Mouse (Mus musculus) adrenal gland, postnatal 14 days (tissue): ENCODE results near the gene Exoc4. TPM values are rescaled to one million over a fixed set of nuclear protein-coding genes. Genes with fewer than 3 reads are reported as not detected.
A peak's percentile ranks its signal among the peaks of the same experiment; 100 is the strongest.

Experiments used
- DNase-seq: peaks from one replicate; pipeline ENCODE4 v3.0.0; 2021; ENCODE audit warnings: mixed read lengths
- total RNA-seq: library from RNA; stranded (reverse); gene quantifications from 2 replicates; pipeline ENCODE4 v1.2.3, GENCODE M21; 2021

Exoc4 gene
- total RNA-seq, 1 experiment from 2014 or later, result 40.2 TPM

GRCm38 (mm10) chr6:33468480-33468879, 219.6 kb downstream of the Exoc4 start:
- no peak for DNase-seq

GRCm38 (mm10) chr6:33476134-33476533, 227.2 kb downstream of the Exoc4 start:
- DNase-seq, result no peak

- no peak for DNase-seq
Measured at GRCm38 (mm10) chr6:33484568-33484967, 235.7 kb downstream of the Exoc4 start.

DNA sequence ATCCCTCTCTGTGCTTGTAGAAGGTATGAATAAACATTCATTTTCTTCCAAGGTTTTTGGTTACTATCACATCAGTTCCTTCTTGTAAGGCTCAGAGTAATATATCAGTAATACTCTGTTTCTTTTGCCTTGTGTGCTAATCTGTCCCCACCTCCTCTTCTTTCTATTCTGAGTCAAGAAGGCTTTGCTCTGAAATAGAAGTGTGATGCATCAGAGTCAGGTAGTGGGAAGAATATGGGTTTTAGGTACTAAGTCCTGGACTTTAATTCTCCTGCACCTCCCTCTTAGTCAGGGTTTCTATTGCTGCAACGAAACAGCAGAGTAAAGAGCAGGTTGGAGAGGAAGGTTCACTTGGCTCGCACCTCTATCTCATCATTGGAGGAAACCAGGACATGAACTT, 240.9 kb downstream of the Exoc4 start:
- no peak for DNase-seq

GRCm38 (mm10) chr6:33496141-33496855, 247.4 kb downstream of the Exoc4 start:
- no peak for DNase-seq

DNA sequence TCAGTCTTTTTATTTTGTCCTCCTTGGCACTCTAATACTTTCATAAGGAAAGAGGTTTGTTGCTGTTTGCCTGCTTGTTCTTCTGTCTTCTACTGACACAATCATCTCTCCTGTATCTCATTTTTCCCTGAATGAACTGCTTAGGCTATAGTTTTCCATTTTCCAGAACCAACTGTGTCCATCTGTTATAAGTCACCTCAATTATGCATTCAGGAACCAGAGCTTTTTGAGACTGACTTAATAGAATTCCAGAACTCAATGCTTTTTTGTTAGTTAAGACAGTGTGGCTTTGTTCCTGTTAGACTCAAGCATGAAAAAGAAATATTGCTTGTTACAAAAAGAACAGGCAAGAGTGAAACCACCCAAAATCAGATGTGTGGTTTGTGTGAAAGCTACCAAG, 248.5 kb downstream of the Exoc4 start:
- no peak for DNase-seq

- DNase-seq, result no peak
Measured at GRCm38 (mm10) chr6:33502388-33502787, 253.5 kb downstream of the Exoc4 start.

DNA sequence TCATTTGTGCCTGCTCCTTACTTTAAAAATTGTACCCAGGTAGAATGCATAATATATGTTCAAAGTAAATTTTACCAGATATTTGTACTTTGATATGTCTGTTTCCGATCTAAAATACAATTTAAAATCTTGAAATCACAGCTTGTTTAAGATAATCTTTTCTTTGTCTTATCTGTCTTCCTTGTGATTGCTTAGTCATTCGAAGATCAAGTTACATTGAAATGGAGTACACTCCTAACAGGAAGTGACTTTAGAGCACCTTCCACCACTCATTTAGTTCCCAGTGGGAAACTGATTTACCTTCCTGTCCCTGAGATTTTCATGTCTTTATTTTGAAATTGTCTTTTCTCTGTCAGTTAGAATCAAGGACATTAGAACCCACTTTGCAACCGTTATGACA, 254.5 kb downstream of the Exoc4 start:
- DNase-seq, result no peak

DNA sequence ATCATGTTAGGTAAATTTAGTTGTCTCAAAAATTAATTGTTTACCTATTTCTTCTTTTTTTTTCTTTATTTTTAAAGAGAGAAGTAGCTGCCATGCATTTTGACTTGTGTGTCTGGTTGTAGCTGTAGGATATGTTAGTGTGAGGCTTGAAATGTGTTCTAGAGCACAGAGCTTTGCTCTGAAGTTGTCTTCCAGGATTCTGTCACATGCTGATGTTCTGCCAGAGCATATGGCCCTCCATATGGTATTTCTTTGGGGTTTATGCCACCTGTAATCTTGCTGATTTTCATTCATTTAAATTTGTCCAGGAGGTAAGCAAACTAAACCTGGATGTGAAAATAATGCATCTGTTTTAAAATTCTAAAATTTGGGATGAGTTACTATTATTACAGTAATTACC, 258.2 kb downstream of the Exoc4 start:
- DNase-seq, result no peak

- no peak for DNase-seq
Measured at GRCm38 (mm10) chr6:33515391-33515790, 266.5 kb downstream of the Exoc4 start.

- no peak for DNase-seq
Measured at GRCm38 (mm10) chr6:33516798-33517197, 267.9 kb downstream of the Exoc4 start.

DNA sequence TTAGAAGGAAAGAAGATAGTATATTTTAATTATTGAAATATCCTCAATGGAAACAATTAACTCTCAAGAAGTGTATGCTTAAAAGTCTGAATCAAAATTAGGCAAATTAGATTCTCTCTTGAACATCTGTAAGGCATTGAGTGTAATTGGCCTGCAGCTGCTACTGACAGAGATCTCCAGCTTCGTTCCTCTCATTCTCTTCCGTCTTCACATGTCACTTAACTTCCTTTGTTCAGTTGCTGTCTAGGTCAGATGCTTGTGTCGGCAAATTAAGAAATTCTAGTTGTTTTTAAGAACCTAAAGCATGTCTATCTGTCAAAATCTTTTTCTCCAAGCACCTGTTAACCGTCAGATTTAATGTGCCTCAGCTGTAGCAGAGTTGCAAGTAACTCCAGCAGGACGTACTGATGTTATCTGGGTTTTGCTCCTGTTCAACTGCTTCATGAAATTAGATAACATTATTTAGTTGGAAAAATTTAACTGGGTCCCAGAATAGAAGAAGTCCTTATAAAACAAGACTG, 269.1 kb downstream of the Exoc4 start:
- no peak for DNase-seq

DNA sequence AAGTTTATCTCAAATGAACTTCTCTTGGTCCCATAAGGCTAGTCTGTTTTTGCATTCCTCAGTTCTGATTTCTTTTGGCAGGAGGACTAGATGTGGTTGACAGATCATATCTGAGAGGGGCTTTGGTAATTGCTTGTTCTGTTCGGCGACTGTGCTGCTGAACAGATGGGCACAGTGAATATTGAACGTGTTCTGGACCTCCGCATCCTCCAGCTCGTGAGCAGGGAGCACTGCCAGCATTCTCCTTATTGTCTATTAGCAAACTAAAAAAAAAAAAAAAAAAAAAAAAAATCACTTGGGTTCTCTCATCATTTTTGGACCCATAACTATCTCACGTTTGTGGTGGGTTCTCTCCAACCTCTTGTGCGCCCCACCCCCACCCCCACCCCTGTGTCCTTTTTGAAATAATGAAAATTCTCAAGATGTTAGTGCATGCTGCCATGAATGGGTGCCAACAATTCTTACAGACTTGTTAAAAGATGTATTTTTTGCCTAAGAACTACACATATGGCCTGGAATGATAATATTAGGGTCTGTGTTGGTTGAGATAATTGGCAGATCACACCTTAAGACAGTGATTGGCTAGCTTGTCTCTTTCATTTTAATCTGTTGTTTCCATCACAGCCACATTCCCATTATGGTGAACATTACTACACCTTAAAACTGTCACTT, 276.9 kb downstream of the Exoc4 start:
- DNase-seq, result no peak

GRCm38 (mm10) chr6:33540356-33540755, 291.5 kb downstream of the Exoc4 start:
- DNase-seq, result no peak

DNA sequence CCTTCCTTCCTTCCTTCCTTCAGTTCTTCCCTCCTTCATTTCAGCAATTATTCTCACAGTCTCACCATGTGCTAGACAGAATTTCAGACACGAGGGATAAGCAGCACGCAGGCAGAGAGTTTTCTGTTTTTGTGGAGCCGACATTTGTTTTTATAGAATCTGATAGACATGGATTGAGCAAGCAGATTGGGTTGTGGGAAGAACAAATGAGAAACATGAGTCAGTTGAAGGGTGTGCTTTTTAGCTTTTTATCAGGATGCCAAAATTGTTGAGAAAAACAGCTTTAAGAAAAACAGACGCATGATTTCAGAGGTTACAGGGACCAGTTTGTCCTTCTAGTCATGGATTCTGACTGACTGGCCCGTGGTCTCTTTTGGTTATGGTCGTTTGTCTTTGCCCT, 293.8 kb downstream of the Exoc4 start:
- no peak for DNase-seq

DNA sequence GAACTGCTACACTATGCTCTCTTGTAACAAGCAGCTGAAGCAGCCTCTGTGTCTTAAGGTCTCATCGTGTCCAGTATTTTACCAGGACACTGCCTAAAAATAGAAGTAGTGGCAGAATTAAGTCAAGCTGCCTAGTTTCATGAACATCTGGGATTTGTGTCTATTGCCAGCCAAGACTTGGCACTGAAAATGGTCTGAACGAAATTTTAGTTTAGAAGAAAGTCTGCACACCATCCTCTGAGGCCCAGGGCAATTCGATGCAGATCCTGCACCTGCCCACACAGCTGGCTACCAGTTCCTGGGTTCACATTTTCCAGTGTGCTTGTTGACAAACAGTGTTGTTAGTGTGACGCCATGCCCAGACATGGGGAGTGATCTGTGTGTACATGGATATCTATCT, 303.0 kb downstream of the Exoc4 start:
- no peak for DNase-seq

DNA sequence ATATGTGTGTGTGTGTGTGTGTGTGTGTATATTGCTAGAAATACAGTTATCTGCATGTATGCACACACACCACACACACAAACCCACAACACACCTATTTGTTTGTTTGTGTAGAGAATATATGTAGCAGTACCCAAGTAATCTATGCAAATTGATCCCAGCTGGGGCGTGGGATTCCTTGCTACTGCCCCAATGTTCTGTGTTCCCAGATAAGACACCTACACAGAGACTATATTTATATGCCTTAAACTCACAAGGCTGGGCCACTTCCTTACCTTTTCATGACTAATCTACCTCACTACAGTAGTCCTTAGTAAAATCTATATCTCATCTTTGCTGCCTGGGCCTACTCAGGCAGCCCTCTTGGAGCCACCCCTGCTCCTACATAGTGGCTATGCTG, 312.0 kb downstream of the Exoc4 start:
- no peak for DNase-seq

DNA sequence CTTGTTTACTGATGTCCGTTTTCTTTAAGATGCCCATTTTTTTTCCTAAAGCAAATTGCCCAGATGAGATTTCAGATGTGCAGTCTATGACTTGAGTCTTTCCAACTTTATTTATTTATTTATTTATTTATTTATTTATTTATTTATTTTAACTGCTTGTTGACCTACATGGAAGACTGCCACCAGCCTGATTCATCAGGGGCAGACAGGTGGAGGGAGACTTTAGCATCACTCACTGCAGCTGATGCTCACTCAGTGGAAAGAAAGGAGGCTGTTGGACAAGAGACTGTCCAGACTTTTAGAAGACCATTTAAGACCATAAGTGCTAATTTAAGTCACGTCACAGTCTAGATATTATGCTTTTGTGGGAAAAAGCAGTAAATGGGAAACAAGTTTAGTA, 313.0 kb downstream of the Exoc4 start:
- DNase-seq, result no peak

DNA sequence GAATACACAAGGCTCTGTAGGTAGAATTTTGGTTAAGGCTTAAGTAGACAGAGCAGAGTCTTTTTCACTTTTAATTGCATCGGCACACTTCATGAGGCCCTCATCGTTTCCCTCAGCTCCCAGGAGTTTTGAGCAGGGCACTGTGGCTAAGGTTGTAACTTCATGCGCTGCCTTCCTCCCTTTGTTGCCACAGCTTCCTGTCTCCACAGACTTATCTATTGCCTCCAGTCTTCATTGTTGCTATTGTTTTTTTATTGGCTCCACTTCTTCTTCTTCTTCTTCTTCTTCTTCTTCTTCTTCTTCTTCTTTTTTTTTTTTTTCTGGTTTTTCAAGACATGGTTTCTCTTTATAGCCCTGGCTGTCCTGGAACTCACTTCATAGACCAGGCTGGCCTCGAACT, 327.1 kb downstream of the Exoc4 start:
- DNase-seq, result no peak

GRCm38 (mm10) chr6:33608469-33608868, 359.6 kb downstream of the Exoc4 start:
- DNase-seq, result no peak

DNA sequence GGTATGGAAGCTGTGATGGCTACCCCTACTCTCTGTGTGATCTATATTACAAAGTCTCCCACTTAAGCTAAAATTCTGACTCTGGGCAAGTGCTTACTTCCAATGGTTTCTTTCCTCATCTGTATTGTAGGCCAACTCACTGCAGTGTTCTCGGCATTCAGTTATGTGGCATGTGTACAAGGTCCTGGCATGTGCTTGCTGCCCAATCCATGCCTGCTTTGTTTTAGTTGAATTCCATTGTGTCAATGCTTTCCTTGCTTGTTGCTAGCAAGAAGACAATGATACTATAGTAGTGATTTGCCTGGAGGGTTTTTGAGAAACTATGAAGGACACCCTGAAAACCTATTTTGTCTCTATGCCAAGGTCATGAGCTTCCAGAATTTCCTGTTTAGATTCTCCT, 365.1 kb downstream of the Exoc4 start:
- DNase-seq, result no peak

- no peak for DNase-seq
Measured at GRCm38 (mm10) chr6:33618590-33618989, 369.7 kb downstream of the Exoc4 start.

DNA sequence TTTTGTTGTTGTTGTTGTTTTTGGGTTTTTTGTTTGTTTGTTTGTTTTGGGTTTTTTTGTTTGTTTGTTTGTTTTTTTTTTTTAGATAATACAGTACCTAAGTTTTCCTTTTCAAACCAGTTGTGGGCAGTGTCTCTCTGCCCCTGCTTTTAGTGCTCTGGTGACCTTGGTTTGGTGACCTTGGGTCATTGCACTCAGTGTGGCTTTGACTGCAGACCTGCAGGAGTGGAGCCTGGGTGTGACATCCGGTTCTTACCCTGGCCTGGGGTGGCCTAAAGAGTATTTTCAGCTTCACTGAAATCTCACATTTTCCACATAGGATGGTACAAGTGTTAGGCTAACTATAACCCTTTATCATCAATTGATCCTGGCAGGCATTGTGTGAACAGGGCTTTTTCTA, 371.8 kb downstream of the Exoc4 start:
- DNase-seq, result peak; percentile 6

- DNase-seq, result no peak
Measured at GRCm38 (mm10) chr6:33625931-33626330, 377.0 kb downstream of the Exoc4 start.
